Mouse (Mus musculus): ENCODE data around the gene Dtwd1. TPM values are rescaled to one million over a fixed set of nuclear protein-coding genes. Genes with fewer than 3 reads are reported as not detected.

Gene Dtwd1
- 1 to 10 TPM; 4.5 to 5.2 TPM for total RNA-seq (2023)

GRCm38 (mm10) chr2:126151855-126152571 is at the start of gene Dtwd1, which contains the start of gene Fam227b:
Gene Dtwd1, plus strand, starts transcription at chr2:126152141.
Gene Fam227b, minus strand, starts transcription at chr2:126152004.

GRCm38 (mm10) chr2:126214800-126215199 is 62.9 kb downstream of the Dtwd1 start, which contains the start of gene Gm17555:
Gene Gm17555, plus strand, starts transcription at chr2:126215100.

Other genes with a start within 250 kb of the Dtwd1 start
- under 1 TPM in 1 of 2 experiments, not detected in 1; 0.26 TPM for gene Fgf7, start 117.5 kb upstream of the Dtwd1 start, total RNA-seq (2023)
- not detected for gene Fam227b, start 137 bp upstream of the Dtwd1 start, total RNA-seq (2023)
- not detected for gene Gm17555, start 63.0 kb downstream of the Dtwd1 start, total RNA-seq (2023)